Mouse (Mus musculus) forebrain, embryonic 12.5 days (tissue): ENCODE data around the gene Plekha6. TPM values are rescaled to one million over a fixed set of nuclear protein-coding genes. Genes with fewer than 3 reads are reported as not detected.

ENCODE experiments used
- ATAC-seq: fragments of 200-750 bp; cut with Nextera tagmentation; 2 replicates; pipeline ENCODE4 v1.8.0; 2017; ENCODE audit warnings: moderate TSS enrichment; ENCODE audit not compliant: low FRiP score
- H3K27ac ChIP-seq: fragments of 300-500 bp; sonication (generic); 2 replicates; pipeline ENCODE4 v1.5.1; 2016; ENCODE audit warnings: mild to moderate bottlenecking
- H3K27me3 ChIP-seq: fragments of 300-500 bp; sonication (generic); 2 replicates; pipeline ENCODE4 v1.6.1; 2016; ENCODE audit warnings: mild to moderate bottlenecking
- H3K36me3 ChIP-seq: fragments of 300-500 bp; sonication (generic); replicated peaks from 2 replicates; pipeline ENCODE4 v1.6.1; 2016; ENCODE audit warnings: mild to moderate bottlenecking
- H3K4me1 ChIP-seq: fragments of 300-500 bp; sonication (generic); 2 replicates; pipeline ENCODE4 v1.6.1; 2016
- H3K4me2 ChIP-seq: fragments of 300-500 bp; sonication (generic); 2 replicates; pipeline ENCODE4 v1.6.1; 2016; ENCODE audit warnings: mild to moderate bottlenecking, moderate library complexity
- H3K4me3 ChIP-seq: fragments of 300-500 bp; sonication (generic); replicated peaks from 2 replicates; pipeline ENCODE4 v1.5.1; 2016; ENCODE audit warnings: mild to moderate bottlenecking
- H3K9ac ChIP-seq: fragments of 300-500 bp; sonication (generic); 2 replicates; pipeline ENCODE4 v1.6.1; 2016; ENCODE audit warnings: mild to moderate bottlenecking
- H3K9me3 ChIP-seq: fragments of 300-500 bp; sonication (generic); 2 replicates; pipeline ENCODE4 v1.6.1; 2016
- WGBS: fragments of 180-500 bp; shearing (Covaris S2); methylation state at CpG from one replicate; pipeline ENCODE4 v1.1.7; 2016; 5-methylcytosine and 5-hydroxymethylcytosine counted together
- polyA plus RNA-seq: library from polyadenylated mRNA; unstranded; fragments of >200 nt; fragmentation: Nextera tagmentation; extraction: Ambion mirVana; gene quantifications from 2 replicates; pipeline ENCODE4 v1.2.1, GENCODE M21; 2016

Gene Plekha6
- polyA plus RNA-seq, 1 experiment from 2014 or later = 20.6 TPM

DNA sequence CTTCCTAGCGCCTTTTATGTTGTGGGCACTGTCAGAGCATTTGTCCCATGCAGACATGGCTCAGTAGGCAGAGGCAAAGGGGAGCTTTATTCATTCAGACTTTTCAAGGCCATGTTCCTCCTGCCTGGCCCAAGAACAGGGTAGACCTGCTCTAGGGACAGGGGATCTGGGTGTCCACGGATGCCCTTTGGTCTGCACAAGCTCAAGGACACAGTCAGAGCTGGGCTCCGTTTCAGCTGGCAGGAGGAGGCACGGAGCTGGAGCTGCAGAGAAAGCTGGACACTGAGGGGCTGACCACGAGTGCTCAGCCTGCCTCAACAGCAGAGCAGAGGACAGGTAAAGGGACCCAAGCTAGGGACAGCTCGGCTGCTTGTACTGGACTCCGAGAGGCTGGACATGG lies 46.8 kb downstream of the Plekha6 start:
- Histone ChIP-seq H3K27ac (peak overlapping the region; percentile 80), H3K4me2 (no peak overlapping the region), H3K36me3 (no peaks in the 10 kb centered on the region), H3K27me3 (peaks cover 17% of the 10 kb centered on the region), H3K9ac (peak overlapping the region; percentile 29; the same call in 1 of the 2 replicates), H3K4me3 (no peak overlapping the region), H3K9me3 (no peaks in the 10 kb centered on the region), H3K4me1 (peaks cover 66% of the 10 kb centered on the region)
- WGBS = 73% methylated on average over 7 of the region's 7 CpGs
- no peak for ATAC-seq

DNA sequence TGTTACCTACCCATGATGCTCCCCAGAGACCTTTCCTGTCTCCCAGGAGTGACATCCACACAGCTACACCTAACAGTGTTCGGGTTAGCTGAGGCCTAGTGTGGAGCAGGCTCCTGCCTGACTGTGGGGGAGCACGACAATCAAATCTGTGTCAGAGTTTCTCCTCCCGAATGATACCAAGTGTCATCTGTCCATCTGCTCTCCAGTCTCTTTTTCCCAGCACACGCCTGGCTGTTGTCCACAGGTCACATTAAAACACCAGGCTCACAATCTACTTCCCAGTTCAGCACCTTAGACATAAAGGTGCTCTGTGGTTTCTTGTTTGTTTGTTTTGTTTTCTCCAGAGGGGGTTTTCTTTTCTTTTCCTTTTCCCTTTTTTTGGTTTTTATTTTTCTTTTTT lies 48.3 kb downstream of the Plekha6 start:
- no peaks in the 10 kb centered on the region for H3K9me3 ChIP-seq
- H3K4me3 ChIP-seq = no peak overlapping the region
- 73% methylated on average over 4 of the region's 4 CpGs for WGBS
- no peak overlapping the region for H3K4me2 ChIP-seq
- no peak overlapping the region for H3K9ac ChIP-seq
- no peaks in the 10 kb centered on the region for H3K36me3 ChIP-seq
- no peak overlapping the region for H3K27ac ChIP-seq
- peaks cover 81% of the 10 kb centered on the region for H3K4me1 ChIP-seq
- ATAC-seq = no peak
- H3K27me3 ChIP-seq = peaks cover 25% of the 10 kb centered on the region

DNA sequence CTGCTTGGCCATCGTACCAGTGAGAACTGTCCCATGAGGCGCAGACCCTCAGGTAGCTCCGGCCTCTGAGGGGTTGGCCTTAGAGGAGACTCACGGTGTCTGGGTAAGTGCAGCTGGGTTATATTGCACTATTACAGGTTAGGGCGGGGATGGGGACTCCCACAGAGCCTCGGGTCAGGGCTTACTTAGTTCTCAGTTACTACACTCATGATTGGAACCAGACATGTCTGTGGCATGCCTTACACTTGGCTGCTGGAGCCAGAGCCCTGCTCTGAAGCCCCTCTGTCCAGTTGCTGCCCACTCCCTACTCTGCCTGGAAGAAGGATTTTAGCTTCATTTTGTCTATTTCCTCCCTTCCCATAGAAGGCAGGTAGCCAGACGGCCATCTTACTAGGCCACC lies 49.1 kb downstream of the Plekha6 start:
- 82% methylated on average over 7 of the region's 7 CpGs for WGBS
- no peak overlapping the region for H3K4me2 ChIP-seq
- no peaks in the 10 kb centered on the region for H3K9me3 ChIP-seq
- H3K36me3 ChIP-seq = no peaks in the 10 kb centered on the region
- H3K4me1 ChIP-seq = peaks cover 80% of the 10 kb centered on the region
- peaks cover 25% of the 10 kb centered on the region for H3K27me3 ChIP-seq
- H3K27ac ChIP-seq = no peak overlapping the region
- no peak for ATAC-seq
- no peak overlapping the region for H3K4me3 ChIP-seq
- no peak overlapping the region for H3K9ac ChIP-seq

DNA sequence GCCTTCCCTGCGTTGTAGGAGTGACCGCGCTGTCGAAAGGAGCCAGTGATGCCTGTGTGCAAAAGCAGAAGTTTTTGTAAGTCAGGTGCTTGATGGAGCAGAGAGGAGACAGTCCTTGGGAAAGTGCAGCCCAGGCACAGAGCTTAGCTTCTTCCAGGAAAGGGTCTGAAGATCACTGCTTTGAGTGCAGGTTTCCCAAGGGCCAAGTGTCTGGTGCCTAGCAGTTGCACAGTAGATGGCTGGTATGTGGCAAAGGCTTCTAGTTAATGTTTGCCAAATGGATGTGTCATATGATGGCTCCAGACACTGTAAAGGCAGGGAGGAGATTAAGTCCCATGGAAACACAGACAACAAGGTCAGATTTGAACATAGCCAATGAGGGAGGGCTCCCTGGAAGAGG lies 49.9 kb downstream of the Plekha6 start:
- H3K4me3 ChIP-seq = no peak overlapping the region
- WGBS = 98% methylated on average over 4 of the region's 4 CpGs
- no peaks in the 10 kb centered on the region for H3K9me3 ChIP-seq
- peaks cover 25% of the 10 kb centered on the region for H3K27me3 ChIP-seq
- peaks cover 73% of the 10 kb centered on the region for H3K4me1 ChIP-seq
- H3K27ac ChIP-seq = no peak overlapping the region
- H3K4me2 ChIP-seq = no peak overlapping the region
- H3K36me3 ChIP-seq = no peaks in the 10 kb centered on the region
- no peak for ATAC-seq
- H3K9ac ChIP-seq = no peak overlapping the region

DNA sequence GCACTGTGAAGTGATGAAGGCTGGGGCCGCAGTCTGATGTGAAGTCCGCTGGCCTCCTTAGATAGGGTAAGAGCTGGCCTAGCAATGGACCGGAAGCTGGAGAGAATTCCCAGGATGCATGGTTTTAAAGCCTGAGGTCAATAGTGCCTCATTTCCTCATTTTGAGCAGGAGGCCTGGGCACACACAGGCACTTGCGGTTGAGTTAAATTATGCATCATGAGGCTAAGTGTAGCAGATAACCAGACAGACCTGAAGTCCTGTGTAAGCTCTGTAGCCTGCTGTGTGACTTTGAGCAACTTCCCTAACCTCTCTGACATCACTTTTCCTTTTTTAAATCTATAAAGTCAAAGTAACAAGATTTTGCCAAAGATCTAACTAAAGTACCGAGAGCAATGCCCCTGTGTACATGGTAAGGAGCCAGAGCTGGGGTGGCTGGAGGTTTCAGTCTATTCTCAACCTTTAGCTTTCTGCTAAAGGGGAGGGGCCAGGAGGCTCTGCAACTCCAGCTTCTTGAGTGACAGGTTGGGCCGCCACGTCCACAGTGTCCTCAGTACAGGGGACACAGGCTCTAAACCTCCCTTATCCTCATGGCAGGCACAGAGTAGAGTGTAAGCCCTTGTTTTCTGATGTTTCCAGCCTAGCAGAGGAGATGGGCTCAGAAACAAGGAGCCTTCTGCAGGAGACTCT lies 50.8 kb downstream of the Plekha6 start:
- no peak overlapping the region for H3K9ac ChIP-seq
- peaks cover 25% of the 10 kb centered on the region for H3K27me3 ChIP-seq
- H3K27ac ChIP-seq = peak overlapping the region; percentile 27
- H3K4me3 ChIP-seq = no peak overlapping the region
- 70% methylated on average over 7 of the region's 7 CpGs for WGBS
- peaks cover 64% of the 10 kb centered on the region for H3K4me1 ChIP-seq
- peak; percentile 31; the same call in 1 of the 2 replicates for ATAC-seq
- no peaks in the 10 kb centered on the region for H3K9me3 ChIP-seq
- H3K36me3 ChIP-seq = no peaks in the 10 kb centered on the region
- no peak overlapping the region for H3K4me2 ChIP-seq

DNA sequence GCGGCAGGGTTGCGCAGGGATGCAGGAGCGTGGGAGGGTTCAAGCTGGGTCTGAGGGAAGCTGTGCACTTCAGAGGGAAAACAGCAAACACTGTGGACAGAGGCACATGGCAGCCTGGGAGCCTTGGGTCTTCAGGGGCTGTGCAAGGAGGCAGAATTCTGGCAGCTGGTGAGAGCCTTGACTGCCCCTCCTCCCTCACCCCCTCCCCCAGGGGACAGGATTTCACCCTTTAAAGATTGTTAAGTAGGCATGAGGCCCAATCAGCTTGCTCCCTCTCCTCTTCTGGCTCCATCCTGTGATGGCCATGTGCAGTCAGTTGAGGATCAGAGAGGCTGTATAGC lies 51.3 kb downstream of the Plekha6 start:
- ATAC-seq = 0 out of 2 replicates have a peak, but pooled peaks have one; percentile 24
- no peaks in the 10 kb centered on the region for H3K9me3 ChIP-seq
- H3K27me3 ChIP-seq = peaks cover 23% of the 10 kb centered on the region
- 82% methylated on average over 3 of the region's 3 CpGs for WGBS
- H3K27ac ChIP-seq = peak overlapping the region; percentile 27
- no peak overlapping the region for H3K4me3 ChIP-seq
- H3K4me2 ChIP-seq = no peak overlapping the region
- no peak overlapping the region for H3K9ac ChIP-seq
- no peaks in the 10 kb centered on the region for H3K36me3 ChIP-seq
- peaks cover 58% of the 10 kb centered on the region for H3K4me1 ChIP-seq

DNA sequence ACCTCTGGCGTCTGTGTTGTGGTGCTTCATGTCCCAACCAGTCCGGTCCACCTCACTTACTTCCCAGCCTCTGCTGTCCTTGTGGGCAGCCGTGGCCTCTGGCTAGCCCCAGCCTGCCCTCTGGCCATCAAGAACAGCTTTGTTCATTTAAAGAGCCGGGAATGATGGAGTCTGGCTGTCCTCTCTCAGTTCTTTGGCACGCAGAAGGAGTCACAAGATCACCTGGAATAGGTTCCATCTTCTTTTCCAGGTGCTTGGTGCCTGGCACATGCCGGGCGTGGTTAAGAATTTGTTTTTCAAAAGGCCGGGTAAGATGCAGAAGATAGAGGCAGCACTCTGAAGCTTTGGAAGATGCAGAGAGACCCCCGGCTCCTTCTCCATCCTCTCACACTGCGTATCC lies 51.7 kb downstream of the Plekha6 start:
- Histone ChIP-seq H3K27me3 (peaks cover 19% of the 10 kb centered on the region), H3K9ac (no peak overlapping the region), H3K4me1 (peaks cover 54% of the 10 kb centered on the region), H3K4me2 (no peak overlapping the region), H3K27ac (no peak overlapping the region), H3K4me3 (no peak overlapping the region), H3K9me3 (no peaks in the 10 kb centered on the region), H3K36me3 (no peaks in the 10 kb centered on the region)
- 76% methylated on average over 10 of the region's 10 CpGs for WGBS
- no peak for ATAC-seq

DNA sequence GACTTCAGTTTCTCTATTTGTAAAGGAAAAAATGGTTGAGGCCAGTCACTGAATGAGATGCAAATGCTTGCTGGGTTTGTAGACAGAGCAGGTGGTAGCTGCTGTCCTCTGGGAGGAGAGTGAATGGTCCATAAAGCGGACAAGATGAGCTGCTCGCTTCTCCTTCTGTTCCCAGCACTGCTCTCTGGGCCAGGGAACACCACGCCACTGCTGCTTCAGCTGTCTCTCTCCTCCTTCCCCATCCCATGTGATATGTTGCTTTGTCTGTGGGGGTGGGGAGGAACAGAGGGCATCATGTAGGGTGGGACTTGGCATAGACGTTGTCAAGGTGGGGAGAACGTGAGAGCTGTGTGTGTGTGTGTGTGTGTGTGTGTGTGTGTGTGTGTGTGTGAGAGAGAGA lies 53.0 kb downstream of the Plekha6 start:
- Histone ChIP-seq H3K4me2 (no peak overlapping the region), H3K4me1 (peaks cover 51% of the 10 kb centered on the region), H3K9ac (no peak overlapping the region), H3K9me3 (no peaks in the 10 kb centered on the region), H3K4me3 (no peak overlapping the region), H3K36me3 (no peaks in the 10 kb centered on the region), H3K27me3 (peaks cover 16% of the 10 kb centered on the region; the same call in 1 of the 2 replicates), H3K27ac (no peak overlapping the region)
- 0 out of 2 replicates have a peak, but pooled peaks have one; percentile 28 for ATAC-seq
- 66% methylated on average over 5 of the region's 5 CpGs for WGBS

DNA sequence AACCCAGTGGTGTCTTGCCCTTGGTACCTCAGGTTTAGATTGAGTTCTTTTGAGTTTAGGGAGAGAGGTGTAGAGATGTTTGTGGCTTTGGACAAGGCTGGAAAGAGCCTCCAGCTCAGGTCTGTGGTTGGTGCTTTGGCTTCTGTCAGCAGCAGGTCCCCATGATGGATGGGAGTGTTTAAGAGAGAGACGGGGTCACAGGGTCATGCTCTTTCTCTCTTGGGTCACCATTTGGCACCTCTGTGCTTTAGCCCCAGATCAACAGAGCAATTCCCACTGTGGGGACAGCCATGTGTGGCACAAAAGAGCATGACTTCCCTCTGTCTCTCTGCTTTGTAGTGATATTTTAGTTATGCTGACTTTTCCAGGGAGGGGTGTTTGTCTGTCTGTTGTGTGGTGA lies 55.1 kb downstream of the Plekha6 start:
- Histone ChIP-seq H3K27ac (no peak overlapping the region), H3K36me3 (no peaks in the 10 kb centered on the region), H3K9me3 (no peaks in the 10 kb centered on the region), H3K9ac (no peak overlapping the region), H3K4me1 (peaks cover 50% of the 10 kb centered on the region), H3K27me3 (peaks cover 22% of the 10 kb centered on the region; the same call in 1 of the 2 replicates), H3K4me2 (no peak overlapping the region), H3K4me3 (no peak overlapping the region)
- ATAC-seq = no peak
- WGBS = 96% methylated on average over 1 of the region's 1 CpGs

DNA sequence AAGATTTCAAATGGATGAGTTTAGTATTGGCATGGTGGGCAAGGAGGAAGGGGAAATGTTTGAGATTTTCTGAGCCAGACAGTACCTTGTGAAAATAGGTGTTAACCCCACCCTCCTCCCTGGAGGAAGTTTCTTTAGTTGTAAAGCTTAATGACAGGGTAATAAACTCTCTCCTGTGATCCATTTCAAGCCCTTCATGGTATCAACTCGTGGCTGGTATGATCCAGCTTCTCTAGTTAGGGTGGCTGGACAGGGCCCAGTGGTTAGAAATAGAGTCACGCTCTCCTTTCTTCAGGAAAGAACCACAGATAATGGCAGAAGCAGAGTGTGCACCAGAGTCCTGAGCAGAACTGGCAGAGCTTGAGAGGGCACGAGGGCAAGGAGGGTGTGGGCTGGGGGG lies 57.4 kb downstream of the Plekha6 start:
- Histone ChIP-seq H3K27ac (no peak overlapping the region), H3K4me3 (no peak overlapping the region), H3K36me3 (no peaks in the 10 kb centered on the region), H3K4me2 (no peak overlapping the region), H3K27me3 (peaks cover 19% of the 10 kb centered on the region), H3K9me3 (no peaks in the 10 kb centered on the region), H3K4me1 (peaks cover 40% of the 10 kb centered on the region), H3K9ac (no peak overlapping the region)
- 75% methylated on average over 3 of the region's 3 CpGs for WGBS
- ATAC-seq = no peak

DNA sequence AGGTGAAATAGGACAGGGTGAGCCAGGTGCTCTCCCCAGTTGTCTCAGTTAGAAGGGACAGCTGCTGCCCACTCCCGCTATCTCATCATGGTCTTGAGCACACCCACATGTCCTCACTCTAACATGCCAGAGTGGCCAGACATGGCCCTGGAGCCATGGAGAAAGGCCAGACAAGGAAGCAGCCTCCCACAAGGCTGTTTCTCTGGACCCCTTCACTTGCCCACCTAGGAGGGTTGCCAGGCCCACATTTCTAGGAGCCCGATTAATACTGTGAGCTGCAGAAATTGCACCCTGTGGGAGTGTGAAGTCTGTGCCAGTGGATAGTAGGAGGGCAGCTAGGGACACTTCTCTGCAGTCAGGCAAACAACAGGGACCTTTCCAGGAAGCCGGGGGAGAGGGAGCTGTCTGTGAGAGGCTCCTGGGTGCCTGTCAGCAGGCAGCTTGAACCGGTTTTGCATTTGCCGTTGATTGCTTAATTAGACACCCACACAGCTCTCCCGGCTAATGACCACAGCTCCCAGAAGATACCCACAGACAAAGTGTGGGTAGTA lies 58.5 kb downstream of the Plekha6 start:
- H3K9me3 ChIP-seq = no peaks in the 10 kb centered on the region
- 39% methylated on average over 6 of the region's 6 CpGs for WGBS
- peaks cover 18% of the 10 kb centered on the region for H3K27me3 ChIP-seq
- H3K9ac ChIP-seq = no peak overlapping the region
- H3K4me2 ChIP-seq = no peak overlapping the region
- no peaks in the 10 kb centered on the region for H3K36me3 ChIP-seq
- peaks cover 40% of the 10 kb centered on the region for H3K4me1 ChIP-seq
- no peak overlapping the region for H3K4me3 ChIP-seq
- ATAC-seq = peak; percentile 34; the same call in 1 of the 2 replicates
- H3K27ac ChIP-seq = peak overlapping the region; percentile 5; the same call in 1 of the 2 replicates

DNA sequence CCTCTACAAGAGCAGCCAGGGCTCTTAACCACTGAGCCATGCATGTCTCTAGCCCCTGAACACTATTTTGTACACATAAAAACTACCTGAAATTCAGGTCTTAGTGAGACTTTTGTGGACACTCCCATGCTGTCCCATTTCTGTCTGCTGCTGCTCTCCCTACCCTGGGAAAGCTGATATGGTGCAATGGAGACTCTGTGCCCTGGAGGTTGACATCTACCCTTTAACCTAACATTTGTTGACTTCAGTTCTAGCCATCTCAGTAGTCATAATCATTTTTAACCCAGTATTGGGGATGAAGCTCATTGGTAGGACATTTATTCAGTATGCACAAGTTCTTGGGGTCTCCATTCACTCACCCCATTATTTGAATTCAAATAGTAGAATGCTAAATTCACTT lies 60.7 kb downstream of the Plekha6 start:
- H3K9ac ChIP-seq = no peak overlapping the region
- peaks cover 24% of the 10 kb centered on the region for H3K27me3 ChIP-seq
- H3K36me3 ChIP-seq = no peaks in the 10 kb centered on the region
- H3K27ac ChIP-seq = no peak overlapping the region
- no peak overlapping the region for H3K4me3 ChIP-seq
- H3K9me3 ChIP-seq = no peaks in the 10 kb centered on the region
- no peak overlapping the region for H3K4me2 ChIP-seq
- no peak for ATAC-seq
- peaks cover 53% of the 10 kb centered on the region for H3K4me1 ChIP-seq

DNA sequence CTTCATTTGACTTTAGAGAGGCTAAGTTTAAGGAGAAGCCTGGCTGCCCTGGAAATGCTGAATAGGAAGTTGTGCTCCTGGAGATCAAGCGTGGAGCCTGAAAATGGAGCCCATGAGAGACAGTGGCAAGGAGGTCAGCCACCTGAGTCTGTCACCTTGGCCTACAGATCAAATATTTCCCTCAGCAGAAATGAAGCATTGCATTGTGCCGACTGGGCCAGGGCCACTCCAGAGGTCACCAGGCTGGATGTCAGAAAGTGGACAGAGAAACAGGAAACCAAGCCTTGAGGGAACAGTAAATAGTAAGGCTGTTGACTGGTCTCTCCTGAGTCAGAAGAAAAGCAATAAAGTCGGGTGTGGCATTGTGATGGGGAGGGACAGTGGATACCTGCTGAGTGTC lies 61.1 kb downstream of the Plekha6 start:
- H3K4me2 ChIP-seq = no peak overlapping the region
- no peak for ATAC-seq
- H3K4me1 ChIP-seq = peaks cover 53% of the 10 kb centered on the region
- peaks cover 24% of the 10 kb centered on the region for H3K27me3 ChIP-seq
- no peak overlapping the region for H3K9ac ChIP-seq
- H3K4me3 ChIP-seq = no peak overlapping the region
- no peaks in the 10 kb centered on the region for H3K9me3 ChIP-seq
- WGBS = 78% methylated on average over 3 of the region's 3 CpGs
- H3K36me3 ChIP-seq = no peaks in the 10 kb centered on the region
- no peak overlapping the region for H3K27ac ChIP-seq
